Mouse (Mus musculus) ES-CJ7 (cell line): ENCODE results near the gene Mpzl3.
"Not testable (repeated sequence)": the region's sequence is repeated elsewhere in the genome, so short reads cannot be mapped to it uniquely, and the experiment has no call there.

Source experiments
- DNase-seq: peaks from one replicate; pipeline ENCODE4 v3.0.0; 2011; ENCODE audit warnings: low read depth, low spot score

Gene Mpzl3

GRCm38 (mm10) chr9:45055082-45055713 lies at the start of gene Mpzl3:
Gene Mpzl3, plus strand, starts transcription at chr9:45055186.
- DNase-seq: peak; percentile 97

DNA sequence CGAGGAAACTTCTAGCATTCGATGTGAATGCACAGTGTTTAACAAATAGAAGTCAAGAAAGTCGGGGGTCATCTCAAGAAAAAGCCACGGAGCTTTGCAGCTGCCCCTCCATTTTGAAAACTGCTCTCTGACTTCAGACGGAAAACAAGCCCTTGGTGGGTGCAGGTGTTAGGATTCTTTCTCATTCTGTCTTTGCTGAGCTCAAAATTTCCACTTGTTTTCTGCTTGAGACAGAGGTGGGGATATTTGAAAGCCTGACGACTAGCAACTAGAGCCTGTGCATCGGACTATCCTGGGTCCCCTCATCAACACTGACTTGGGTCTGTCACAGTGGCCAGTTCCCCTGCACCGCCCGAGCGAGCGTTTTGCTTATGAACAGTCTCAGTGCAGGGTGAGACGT lies 47.6 kb upstream of the Mpzl3 start:
- no peak for DNase-seq

DNA sequence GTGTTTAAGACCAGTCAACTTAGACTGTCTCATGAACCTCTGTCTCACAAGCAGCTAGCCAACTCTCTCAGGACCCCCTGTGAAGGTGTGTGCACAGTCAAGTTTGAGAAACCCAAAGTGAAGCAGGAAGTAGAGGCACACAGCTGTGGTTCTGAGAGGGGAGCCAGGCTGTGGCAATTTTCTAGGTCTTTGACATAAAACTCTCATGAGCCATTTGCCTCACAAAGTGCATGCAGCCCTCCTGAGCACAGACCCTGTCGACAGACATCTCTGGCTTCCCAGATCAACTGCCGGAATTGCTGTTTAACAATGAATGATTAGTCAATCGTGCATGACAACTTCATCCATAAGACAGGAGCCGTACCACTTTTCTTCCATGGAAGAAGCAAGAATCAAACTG lies 46.6 kb upstream of the Mpzl3 start:
- no peak for DNase-seq

DNA sequence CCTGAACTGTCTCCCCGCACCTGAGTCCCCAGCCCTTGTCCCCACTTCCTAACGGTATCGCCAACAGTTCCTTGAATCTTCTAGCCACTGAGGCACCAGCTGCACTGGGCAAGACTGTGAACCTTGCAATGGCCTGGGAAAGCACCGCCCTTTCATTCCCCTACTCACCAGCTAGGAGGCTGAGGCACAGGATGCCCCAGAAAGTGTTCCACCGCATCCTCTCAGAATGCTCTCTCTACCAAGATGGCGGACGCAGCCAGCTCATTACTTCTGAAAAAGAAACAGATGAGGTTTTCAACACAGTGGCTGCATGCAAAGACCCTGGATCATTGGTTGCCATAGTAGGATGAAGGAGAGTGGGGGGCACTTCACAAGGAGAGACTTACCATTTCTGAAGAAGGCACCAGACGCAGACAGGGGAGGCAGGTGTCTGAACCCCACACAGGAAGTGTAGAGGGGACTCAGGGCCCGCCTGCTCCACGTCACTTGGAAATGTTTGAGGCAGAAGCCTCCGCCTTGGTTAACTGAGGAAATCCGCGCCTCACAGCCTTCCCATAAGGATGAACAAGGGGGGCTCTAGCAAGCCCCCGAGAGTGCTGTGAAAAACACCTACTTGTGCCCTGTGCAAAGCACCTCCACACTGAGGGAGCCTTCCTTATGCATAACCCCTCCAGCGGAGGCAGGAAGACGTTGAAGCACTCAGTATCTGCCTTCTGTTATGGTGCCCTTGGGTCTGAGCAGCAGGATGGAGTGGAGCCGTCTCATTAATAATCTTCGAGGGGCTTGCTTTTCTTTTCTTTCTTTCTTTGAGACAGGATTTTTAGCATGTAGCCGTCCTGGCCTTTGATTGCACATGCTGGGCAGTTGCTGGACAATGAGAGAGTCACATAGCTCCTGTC lies 45.6 kb upstream of the Mpzl3 start, which contains the start of gene Cd3e:
Gene Cd3e (minus strand): TSS at position 448 of the 899 bp plus-strand sequence.
- DNase-seq: peak; percentile 22

- no peak for DNase-seq
Observed at GRCm38 (mm10) chr9:45010461-45010860, 44.5 kb upstream of the Mpzl3 start.

- DNase-seq: no peak
Observed at GRCm38 (mm10) chr9:45011291-45011690, 43.7 kb upstream of the Mpzl3 start.

DNA sequence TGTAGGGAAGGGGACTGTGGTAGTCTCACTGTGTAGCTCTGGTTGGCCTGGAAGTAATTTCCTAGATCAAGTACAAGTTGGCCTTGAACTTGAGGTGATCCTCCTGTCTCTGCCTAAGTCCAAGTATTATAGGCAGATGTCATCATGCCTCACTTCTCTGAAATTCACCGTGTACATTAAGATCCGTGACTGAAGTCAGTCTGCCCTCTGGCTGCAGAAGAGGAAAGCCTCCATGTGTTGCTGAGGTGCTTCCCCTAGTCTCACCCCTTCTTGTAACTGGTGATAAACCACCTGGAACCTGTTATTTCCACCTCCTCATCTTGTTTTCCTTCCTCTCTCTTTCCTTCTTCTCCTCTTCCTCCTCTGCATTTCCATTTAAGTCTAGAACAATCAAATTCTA lies 40.1 kb upstream of the Mpzl3 start:
- DNase-seq: no peak

DNA sequence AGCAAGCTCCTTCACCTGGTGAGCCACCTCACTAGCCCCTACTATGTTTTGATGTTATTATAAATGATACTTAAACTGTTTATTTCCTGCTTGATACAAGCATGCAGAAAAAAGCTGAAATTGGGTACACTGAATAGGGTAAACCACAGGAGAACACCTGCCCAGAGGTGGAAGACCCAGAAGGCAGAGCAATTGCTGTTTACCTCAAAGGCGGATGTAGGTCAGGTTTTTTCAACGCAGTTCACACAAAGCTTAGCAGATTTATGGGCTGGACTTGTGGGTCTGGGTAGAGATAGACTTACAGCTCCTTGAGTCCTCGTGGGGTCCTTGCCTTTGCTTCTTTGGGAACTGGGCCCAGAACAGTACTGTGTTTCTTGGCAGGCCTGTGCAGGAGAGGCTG lies 39.1 kb upstream of the Mpzl3 start:
- DNase-seq: no peak

DNA sequence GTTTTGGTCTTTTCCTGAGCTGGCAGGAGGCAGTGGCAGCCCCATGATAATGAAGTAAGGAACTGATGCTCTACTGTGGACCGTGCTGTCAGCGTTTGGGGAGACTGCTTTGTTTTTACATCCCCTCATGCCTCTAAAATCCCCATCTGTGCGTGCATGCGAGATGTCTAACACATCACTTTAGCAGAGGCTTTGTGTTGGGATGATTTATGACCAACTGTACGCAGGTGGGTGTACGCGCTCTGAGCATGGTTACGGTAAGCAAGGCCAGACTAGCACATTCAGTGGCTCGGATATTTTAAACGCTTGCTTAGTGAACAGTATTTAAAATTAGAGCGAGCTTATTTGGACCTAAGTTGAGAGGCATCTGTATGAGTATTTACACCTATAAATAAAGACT lies 37.0 kb upstream of the Mpzl3 start:
- DNase-seq: no peak

GRCm38 (mm10) chr9:45022800-45023199 lies 32.2 kb upstream of the Mpzl3 start:
- peak; percentile 68 for DNase-seq

DNA sequence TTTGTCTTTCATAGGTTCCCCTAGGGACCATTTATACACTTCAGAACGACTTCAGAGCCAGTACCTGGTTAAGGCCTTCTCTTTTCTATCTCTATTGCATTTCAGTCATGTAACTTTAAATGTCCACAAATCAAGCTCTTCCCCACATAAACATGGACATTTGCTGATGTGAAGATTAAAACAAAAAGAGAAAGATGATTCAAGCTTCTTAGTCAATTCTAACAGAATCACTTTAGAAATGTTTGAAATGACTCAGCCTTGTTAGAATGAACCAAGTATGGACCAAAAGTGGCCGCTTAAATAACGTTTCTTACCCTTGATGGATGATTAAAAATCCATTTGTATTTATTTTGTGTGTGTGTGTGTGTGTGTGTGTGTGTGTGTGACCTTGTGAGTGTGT lies 31.3 kb upstream of the Mpzl3 start:
- no peak for DNase-seq

GRCm38 (mm10) chr9:45024187-45024586 lies 30.8 kb upstream of the Mpzl3 start:
- DNase-seq: no peak

GRCm38 (mm10) chr9:45027376-45027775 lies 27.6 kb upstream of the Mpzl3 start:
- DNase-seq: no peak

DNA sequence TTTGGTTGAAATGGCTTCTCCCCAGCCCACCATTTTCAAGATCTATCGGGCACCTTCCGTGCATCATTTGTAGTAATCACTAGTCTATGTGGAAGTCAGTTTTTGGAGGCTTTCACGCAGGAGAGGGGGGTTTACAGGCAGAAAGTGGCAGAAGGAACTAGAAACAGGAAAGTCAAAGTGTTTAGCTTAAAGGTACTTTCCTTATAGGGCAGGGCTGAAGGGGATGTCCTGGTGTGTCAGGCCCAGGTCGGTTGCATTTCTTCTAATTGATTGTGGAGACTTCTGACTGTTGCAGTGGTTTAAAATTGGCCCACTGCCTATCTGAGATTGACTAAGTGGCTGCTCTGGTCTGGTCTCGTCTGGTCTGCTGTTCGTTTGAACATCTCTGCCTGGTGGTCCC lies 24.6 kb upstream of the Mpzl3 start:
- DNase-seq: no peak

- DNase-seq: no peak
Observed at GRCm38 (mm10) chr9:45032261-45032660, 22.7 kb upstream of the Mpzl3 start.

- DNase-seq: no peak
Observed at GRCm38 (mm10) chr9:45034526-45034925, 20.5 kb upstream of the Mpzl3 start.

DNA sequence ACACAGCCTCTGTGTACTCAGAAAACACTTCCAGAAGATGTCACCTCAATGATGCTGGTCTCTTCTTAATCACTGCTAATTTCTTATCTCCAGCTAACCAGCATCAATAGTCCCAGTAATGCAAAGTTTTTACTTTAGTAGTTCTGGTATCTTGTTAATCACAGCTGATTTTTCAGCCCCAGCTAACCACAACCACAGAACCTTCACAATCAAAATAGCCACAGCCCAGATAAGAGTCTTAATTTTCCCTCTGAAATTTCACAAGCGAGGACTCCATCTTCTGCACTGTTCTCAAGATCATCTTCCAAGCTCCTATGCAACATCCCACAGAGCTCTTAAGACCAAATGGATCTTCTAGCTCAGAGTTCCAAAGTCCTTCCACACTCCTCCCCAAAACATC lies 17.2 kb upstream of the Mpzl3 start:
- not testable (repeated sequence) for DNase-seq

- DNase-seq: no peak
Observed at GRCm38 (mm10) chr9:45039499-45039898, 15.5 kb upstream of the Mpzl3 start, which contains the start of gene Mpzl2. Gene Mpzl2, plus strand, starts transcription at chr9:45039799.

DNA sequence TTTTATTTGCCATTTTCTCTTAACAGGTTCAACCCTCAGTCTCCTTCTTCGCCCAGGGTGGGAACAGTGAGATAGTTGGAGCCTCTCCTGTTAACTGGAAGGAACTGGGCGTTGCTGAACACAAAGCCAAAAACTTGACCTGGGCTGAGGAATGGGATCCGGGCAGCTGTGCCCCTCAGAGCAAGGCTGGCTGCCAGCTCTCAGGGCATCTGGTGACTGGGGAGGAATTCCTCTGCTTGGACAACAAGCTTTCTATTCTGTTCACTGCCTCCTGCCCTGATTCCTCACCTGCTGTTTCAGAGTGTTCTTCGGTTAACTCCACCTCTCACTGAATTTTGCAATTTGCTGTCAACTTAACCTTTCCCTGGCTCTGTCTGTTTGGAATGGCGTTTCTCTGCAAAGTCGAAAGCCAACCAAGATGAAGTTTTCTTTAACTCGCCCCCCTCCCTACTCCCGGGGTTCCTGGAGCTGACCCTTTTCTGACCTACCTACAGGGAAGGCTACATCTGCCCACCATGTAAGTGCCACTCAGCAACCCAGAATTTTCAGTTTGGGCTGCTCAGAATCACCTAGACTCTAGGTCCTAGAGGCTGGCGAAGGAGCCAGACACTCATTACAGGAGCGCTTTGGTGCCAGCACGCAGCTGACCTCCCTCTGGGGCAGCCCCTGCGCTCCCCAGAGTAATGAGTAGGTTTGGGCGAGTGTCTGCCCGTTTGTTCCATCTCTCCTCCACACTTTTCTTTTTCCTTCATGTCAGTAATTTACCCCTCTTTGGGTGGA lies 14.7 kb upstream of the Mpzl3 start:
- no peak for DNase-seq

- peak; percentile 75 for DNase-seq
Observed at GRCm38 (mm10) chr9:45041131-45041838, 13.7 kb upstream of the Mpzl3 start.

DNA sequence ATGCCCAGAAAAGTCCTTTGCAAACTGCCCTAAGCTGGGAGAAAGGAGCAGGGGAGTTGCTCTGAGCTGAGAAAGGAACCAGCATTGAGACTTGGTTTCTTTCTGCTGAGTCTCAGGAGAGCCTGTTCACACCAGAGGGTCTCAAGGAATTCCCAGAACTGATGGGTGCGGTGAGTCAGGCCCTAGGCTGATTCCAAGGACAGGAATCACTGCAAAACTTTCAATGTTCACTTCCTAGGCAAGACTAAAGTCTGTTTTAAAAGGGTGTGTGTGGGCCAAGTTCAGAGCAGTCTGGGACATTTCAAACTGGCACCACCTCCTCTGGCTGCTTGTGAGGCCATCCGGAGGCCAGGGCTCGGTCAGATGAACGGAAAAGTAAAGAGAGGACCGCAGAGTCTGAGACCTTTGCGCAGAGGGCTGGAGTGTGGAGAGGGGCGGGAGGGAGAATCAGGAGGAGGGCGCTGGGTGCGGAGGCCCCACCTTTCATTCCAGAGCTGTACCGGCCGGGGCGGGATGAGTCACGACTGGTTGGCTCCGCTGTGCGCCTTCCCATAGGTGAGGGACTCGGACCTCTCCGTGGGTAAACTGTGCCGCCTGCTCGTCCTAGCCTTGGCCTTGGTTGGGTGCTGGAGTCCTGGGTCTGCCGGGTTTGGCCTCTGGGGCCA lies 12.8 kb upstream of the Mpzl3 start:
- peak; percentile 74 for DNase-seq
